Mouse (Mus musculus): ENCODE results near the gene Rap1gds1. TPM values are rescaled to one million over a fixed set of nuclear protein-coding genes. Genes with fewer than 3 reads are reported as not detected.

The Rap1gds1 gene
- polyA plus RNA-seq, 1 experiment from 2014 or later: 87.9 TPM

- Histone ChIP-seq H3K36me3 (peaks cover 4% of the 10 kb centered on the region; the same call in 1 of the 2 replicates), H3K27me3 (no peaks in the 10 kb centered on the region), H3K9ac (no peak overlapping the region), H3K9me3 (0 out of 2 replicates have a peak, but pooled peaks cover 4% of the 10 kb centered on the region), H3K4me3 (no peak overlapping the region), H3K27ac (replicated peaks) (no peak overlapping the region), H3K4me2 (no peak overlapping the region), H3K4me1 (replicated peaks) (no peaks in the 10 kb centered on the region)
- WGBS: 95% methylated on average over 7 of the region's 7 CpGs
- ATAC-seq (ENCODE audit: low FRiP score, low read depth): no peak
Measured at GRCm38 (mm10) chr3:138989141-138989540, 85.9 kb downstream of the Rap1gds1 start.

- Histone ChIP-seq H3K4me2 (no peak overlapping the region), H3K9me3 (0 out of 2 replicates have a peak, but pooled peaks cover 4% of the 10 kb centered on the region), H3K36me3 (peaks cover 4% of the 10 kb centered on the region; the same call in 1 of the 2 replicates), H3K27me3 (no peaks in the 10 kb centered on the region), H3K9ac (no peak overlapping the region), H3K4me3 (no peak overlapping the region), H3K27ac (replicated peaks) (no peak overlapping the region), H3K4me1 (replicated peaks) (no peaks in the 10 kb centered on the region)
- no peak for ATAC-seq (ENCODE audit: low FRiP score, low read depth)
- WGBS: 96% methylated on average over 5 of the region's 5 CpGs
Measured at GRCm38 (mm10) chr3:138988004-138988403, 87.0 kb downstream of the Rap1gds1 start.

- Histone ChIP-seq H3K9ac (no peak overlapping the region), H3K4me2 (no peak overlapping the region), H3K9me3 (no peaks in the 10 kb centered on the region), H3K4me1 (replicated peaks) (no peaks in the 10 kb centered on the region), H3K36me3 (peaks cover under 1% of the 10 kb centered on the region; the same call in 1 of the 2 replicates), H3K27ac (replicated peaks) (no peak overlapping the region), H3K4me3 (no peak overlapping the region), H3K27me3 (no peaks in the 10 kb centered on the region)
- WGBS: 95% methylated on average over 6 of the region's 6 CpGs
- ATAC-seq (ENCODE audit: low FRiP score, low read depth): no peak
Measured at GRCm38 (mm10) chr3:138982249-138982648, 92.8 kb downstream of the Rap1gds1 start.

DNA sequence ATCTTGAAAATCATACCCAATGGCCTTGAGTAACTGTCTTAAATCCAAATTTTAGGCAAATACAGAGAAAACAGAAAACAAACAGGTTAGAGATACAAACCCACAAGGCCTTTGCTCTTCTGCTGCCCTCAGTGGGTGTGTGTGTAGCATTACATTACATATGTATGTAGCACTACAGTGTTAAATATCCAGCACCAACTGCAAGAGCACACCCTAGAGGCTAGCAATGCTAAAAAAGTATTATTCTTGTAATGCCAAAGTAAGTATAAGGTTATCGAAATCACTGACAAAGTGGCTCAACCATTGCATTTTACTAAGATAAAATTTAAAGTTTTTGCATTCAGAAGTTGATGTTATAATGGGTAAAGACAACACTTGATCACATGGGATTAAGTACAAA lies 97.6 kb downstream of the Rap1gds1 start:
- H3K27me3 ChIP-seq: no peaks in the 10 kb centered on the region
- H3K9ac ChIP-seq: no peak overlapping the region
- no peak for ATAC-seq (ENCODE audit: low FRiP score, low read depth)
- no peaks in the 10 kb centered on the region for H3K9me3 ChIP-seq
- H3K36me3 ChIP-seq: 0 out of 2 replicates have a peak, but pooled peaks cover 10% of the 10 kb centered on the region
- no peak overlapping the region for H3K4me3 ChIP-seq
- H3K27ac ChIP-seq (replicated peaks): no peak overlapping the region
- 98% methylated on average over 1 of the region's 1 CpGs for WGBS
- H3K4me1 ChIP-seq (replicated peaks): no peaks in the 10 kb centered on the region
- no peak overlapping the region for H3K4me2 ChIP-seq

DNA sequence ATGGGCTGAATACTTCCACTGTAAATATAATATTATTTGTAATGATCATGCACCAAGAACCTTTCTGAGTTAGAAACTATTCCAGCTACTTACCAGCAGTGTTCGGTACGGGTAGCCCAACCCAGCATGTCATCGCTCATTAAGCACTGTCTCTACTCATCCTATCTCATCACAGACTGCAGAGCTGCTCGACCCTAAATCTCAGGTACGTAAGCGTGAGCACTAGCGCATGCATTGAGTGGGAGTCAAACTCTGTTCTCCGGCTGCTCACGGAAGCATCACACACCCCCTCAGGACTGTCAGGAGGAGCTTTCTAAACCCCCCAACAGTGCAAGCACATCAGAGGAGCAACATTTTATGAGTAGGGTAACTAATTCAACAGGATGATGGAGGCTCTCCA lies 107.4 kb downstream of the Rap1gds1 start:
- no peak for ATAC-seq (ENCODE audit: low FRiP score, low read depth)
- peaks cover 7% of the 10 kb centered on the region; the same call in 1 of the 2 replicates for H3K36me3 ChIP-seq
- no peak overlapping the region for H3K4me2 ChIP-seq
- H3K9me3 ChIP-seq: no peaks in the 10 kb centered on the region
- no peaks in the 10 kb centered on the region for H3K27me3 ChIP-seq
- 85% methylated on average over 9 of the region's 9 CpGs for WGBS
- no peak overlapping the region for H3K9ac ChIP-seq
- no peaks in the 10 kb centered on the region for H3K4me1 ChIP-seq (replicated peaks)
- no peak overlapping the region for H3K27ac ChIP-seq (replicated peaks)
- H3K4me3 ChIP-seq: no peak overlapping the region

GRCm38 (mm10) chr3:138958527-138958926 lies 116.5 kb downstream of the Rap1gds1 start:
- H3K9me3 ChIP-seq: no peaks in the 10 kb centered on the region
- no peak overlapping the region for H3K4me2 ChIP-seq
- WGBS: 94% methylated on average over 8 of the region's 8 CpGs
- H3K36me3 ChIP-seq: peaks cover 43% of the 10 kb centered on the region
- H3K9ac ChIP-seq: no peak overlapping the region
- H3K4me1 ChIP-seq (replicated peaks): no peaks in the 10 kb centered on the region
- no peak overlapping the region for H3K4me3 ChIP-seq
- no peaks in the 10 kb centered on the region for H3K27me3 ChIP-seq
- H3K27ac ChIP-seq (replicated peaks): no peak overlapping the region
- no peak for ATAC-seq (ENCODE audit: low FRiP score, low read depth)

DNA sequence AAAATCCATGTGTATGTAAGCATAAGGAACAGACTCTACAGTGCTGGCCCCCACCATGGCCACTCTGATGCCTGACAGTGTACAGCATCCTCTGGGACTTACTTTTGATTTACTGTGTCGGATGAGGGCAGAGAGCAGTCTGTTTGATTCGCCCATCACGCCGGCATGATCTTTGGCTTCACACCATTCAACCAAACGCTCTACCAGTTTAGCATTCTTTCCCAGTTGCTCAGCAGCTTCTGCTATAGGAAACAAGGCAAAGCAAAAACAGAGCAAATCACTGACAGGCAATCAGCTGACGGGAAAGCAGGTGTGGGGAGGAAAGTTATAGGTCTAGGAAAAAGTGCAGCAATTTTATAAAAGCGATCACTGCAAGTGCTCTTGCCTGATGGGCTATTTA lies 119.8 kb downstream of the Rap1gds1 start:
- no peak overlapping the region for H3K9ac ChIP-seq
- 83% methylated on average over 7 of the region's 7 CpGs for WGBS
- no peak for ATAC-seq (ENCODE audit: low FRiP score, low read depth)
- no peaks in the 10 kb centered on the region for H3K4me1 ChIP-seq (replicated peaks)
- peaks cover 35% of the 10 kb centered on the region for H3K36me3 ChIP-seq
- no peak overlapping the region for H3K4me2 ChIP-seq
- no peak overlapping the region for H3K27ac ChIP-seq (replicated peaks)
- no peak overlapping the region for H3K4me3 ChIP-seq
- H3K27me3 ChIP-seq: no peaks in the 10 kb centered on the region
- no peaks in the 10 kb centered on the region for H3K9me3 ChIP-seq

DNA sequence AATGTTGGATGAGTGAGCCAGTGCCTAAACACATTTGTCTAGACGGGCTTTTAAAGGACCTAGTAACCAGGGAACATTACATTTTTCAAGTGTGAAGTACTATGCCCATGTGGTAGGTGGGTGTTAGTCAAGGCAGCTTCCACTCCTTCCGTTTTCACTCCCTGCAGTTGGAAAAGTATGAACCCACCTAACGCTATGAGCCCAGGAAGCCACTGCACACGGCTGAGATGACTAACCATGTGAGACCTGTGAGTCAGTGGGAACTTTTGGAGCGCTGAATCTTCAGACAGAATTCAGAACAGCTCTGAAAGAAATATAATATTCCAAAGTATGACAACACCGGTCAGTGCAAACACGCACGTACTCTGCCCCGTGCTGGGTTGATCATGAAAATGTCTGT lies 125.9 kb downstream of the Rap1gds1 start:
- Histone ChIP-seq H3K4me1 (replicated peaks) (no peaks in the 10 kb centered on the region), H3K9me3 (no peaks in the 10 kb centered on the region), H3K27me3 (no peaks in the 10 kb centered on the region), H3K4me2 (no peak overlapping the region), H3K27ac (replicated peaks) (no peak overlapping the region), H3K4me3 (no peak overlapping the region), H3K9ac (no peak overlapping the region), H3K36me3 (peaks cover 22% of the 10 kb centered on the region)
- WGBS: 95% methylated on average over 9 of the region's 9 CpGs
- ATAC-seq (ENCODE audit: low FRiP score, low read depth): no peak

GRCm38 (mm10) chr3:138945516-138945915 lies 129.5 kb downstream of the Rap1gds1 start:
- ATAC-seq (ENCODE audit: low FRiP score, low read depth): no peak
- Histone ChIP-seq H3K27ac (replicated peaks) (no peak overlapping the region), H3K27me3 (no peaks in the 10 kb centered on the region), H3K4me1 (replicated peaks) (no peaks in the 10 kb centered on the region), H3K9me3 (no peaks in the 10 kb centered on the region), H3K4me2 (no peak overlapping the region), H3K4me3 (no peak overlapping the region), H3K36me3 (peaks cover 14% of the 10 kb centered on the region), H3K9ac (no peak overlapping the region)
- 82% methylated on average over 3 of the region's 3 CpGs for WGBS

DNA sequence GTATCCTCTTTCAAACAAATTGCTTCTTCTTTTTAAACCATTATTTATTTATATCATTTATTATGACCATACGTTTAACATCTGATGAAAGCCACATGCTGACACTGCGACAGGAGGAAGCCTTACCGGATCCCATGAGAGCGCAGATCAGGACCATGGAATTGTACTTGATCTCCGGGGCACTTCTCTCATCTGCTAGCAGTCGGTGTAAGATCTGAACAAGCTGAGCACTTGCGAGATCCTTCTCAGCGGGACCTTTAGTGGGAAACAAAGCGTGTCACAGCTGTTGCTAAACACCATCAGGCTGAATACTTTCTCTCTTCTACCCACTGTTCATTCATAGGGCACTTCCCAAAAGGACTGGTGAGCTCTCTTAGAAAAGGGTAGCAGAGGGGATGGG lies 133.4 kb downstream of the Rap1gds1 start:
- H3K9me3 ChIP-seq: no peaks in the 10 kb centered on the region
- no peak overlapping the region for H3K4me3 ChIP-seq
- H3K36me3 ChIP-seq: peaks cover 35% of the 10 kb centered on the region
- H3K27ac ChIP-seq (replicated peaks): no peak overlapping the region
- no peak for ATAC-seq (ENCODE audit: low FRiP score, low read depth)
- H3K4me1 ChIP-seq (replicated peaks): no peaks in the 10 kb centered on the region
- H3K9ac ChIP-seq: no peak overlapping the region
- 20% methylated on average over 9 of the region's 9 CpGs for WGBS
- no peaks in the 10 kb centered on the region for H3K27me3 ChIP-seq
- H3K4me2 ChIP-seq: no peak overlapping the region

GRCm38 (mm10) chr3:138937241-138937640 lies 137.8 kb downstream of the Rap1gds1 start:
- no peaks in the 10 kb centered on the region for H3K4me1 ChIP-seq (replicated peaks)
- peaks cover 30% of the 10 kb centered on the region for H3K36me3 ChIP-seq
- H3K9ac ChIP-seq: no peak overlapping the region
- H3K4me2 ChIP-seq: no peak overlapping the region
- no peak overlapping the region for H3K27ac ChIP-seq (replicated peaks)
- H3K9me3 ChIP-seq: peaks cover 4% of the 10 kb centered on the region; the same call in 1 of the 2 replicates
- 97% methylated on average over 10 of the region's 10 CpGs for WGBS
- no peak for ATAC-seq (ENCODE audit: low FRiP score, low read depth)
- H3K27me3 ChIP-seq: no peaks in the 10 kb centered on the region
- no peak overlapping the region for H3K4me3 ChIP-seq

DNA sequence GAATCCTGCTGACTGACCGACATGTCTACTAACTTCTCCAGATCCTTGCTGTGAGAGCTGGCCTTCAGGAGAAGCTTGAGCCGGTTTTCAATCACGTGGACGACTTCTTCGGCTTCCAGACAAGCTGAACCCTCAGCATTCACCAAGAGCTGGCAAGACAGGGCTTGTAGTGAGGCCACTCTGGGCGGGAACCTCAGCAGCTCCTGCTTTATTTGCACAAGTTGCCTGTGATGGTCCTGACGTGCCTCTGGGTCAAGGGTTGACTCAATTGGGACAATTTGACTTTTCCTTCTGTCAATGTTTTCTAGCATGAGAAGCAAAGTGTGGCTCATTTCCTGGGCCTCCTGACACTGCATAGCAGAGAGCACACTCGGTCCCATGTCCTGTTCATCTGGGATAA lies 138.2 kb downstream of the Rap1gds1 start:
- H3K27ac ChIP-seq (replicated peaks): no peak overlapping the region
- H3K4me1 ChIP-seq (replicated peaks): no peaks in the 10 kb centered on the region
- no peak for ATAC-seq (ENCODE audit: low FRiP score, low read depth)
- no peaks in the 10 kb centered on the region for H3K27me3 ChIP-seq
- no peak overlapping the region for H3K9ac ChIP-seq
- no peak overlapping the region for H3K4me3 ChIP-seq
- H3K9me3 ChIP-seq: peaks cover 4% of the 10 kb centered on the region; the same call in 1 of the 2 replicates
- H3K36me3 ChIP-seq: peaks cover 30% of the 10 kb centered on the region
- H3K4me2 ChIP-seq: no peak overlapping the region
- WGBS: 94% methylated on average over 8 of the region's 8 CpGs

DNA sequence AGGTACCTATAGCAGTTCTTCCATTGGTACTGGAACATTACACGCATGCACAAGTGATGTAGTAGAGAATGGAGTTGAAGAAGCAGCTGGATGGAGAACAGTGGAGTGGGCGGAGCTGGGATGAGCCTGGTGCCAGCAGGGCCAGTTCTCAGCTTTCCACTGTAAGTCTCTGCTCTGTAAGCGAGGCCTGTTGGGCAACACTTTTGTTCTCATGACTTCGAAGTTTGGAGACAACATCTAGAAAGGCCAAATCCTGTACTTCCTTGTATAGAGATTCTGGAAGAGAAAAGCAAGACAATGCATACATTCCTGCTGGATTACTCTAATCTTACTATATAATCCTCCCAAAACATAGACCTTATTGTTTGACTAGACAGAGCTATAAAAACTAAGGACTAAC lies 147.6 kb downstream of the Rap1gds1 start:
- ATAC-seq (ENCODE audit: low FRiP score, low read depth): no peak
- H3K4me3 ChIP-seq: no peak overlapping the region
- H3K9ac ChIP-seq: no peak overlapping the region
- no peak overlapping the region for H3K4me2 ChIP-seq
- H3K4me1 ChIP-seq (replicated peaks): no peaks in the 10 kb centered on the region
- WGBS: 95% methylated on average over 4 of the region's 4 CpGs
- no peaks in the 10 kb centered on the region; the same call in 1 of the 2 replicates for H3K9me3 ChIP-seq
- no peaks in the 10 kb centered on the region for H3K27me3 ChIP-seq
- no peak overlapping the region for H3K27ac ChIP-seq (replicated peaks)
- H3K36me3 ChIP-seq: peaks cover 22% of the 10 kb centered on the region
